Mouse (Mus musculus): Measurements from ENCODE around the gene Rnf185.

Gene Rnf185

GRCm38 (mm10) chr11:3443091-3443490, 9.1 kb downstream of the Rnf185 start:
- DNase-seq (ENCODE audit: low spot score): no peak

DNA sequence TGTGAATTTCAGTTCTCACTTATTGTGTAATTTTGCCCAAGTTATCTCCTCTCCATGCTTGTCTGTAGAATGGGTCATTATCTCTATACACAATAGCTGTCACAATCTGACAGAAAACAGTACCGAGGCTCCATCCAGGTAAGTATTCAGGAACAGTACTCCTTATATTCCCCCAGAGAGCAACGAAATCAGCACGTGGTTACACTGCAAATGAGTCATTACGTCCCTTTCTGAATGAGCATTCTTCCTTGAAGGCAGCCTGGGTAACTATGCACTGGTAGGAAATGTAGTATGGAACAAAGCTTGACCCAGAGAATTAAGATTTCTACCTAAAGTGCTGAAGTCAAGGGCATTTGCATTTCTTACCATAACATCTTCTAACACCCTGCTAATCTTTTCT, 9.5 kb downstream of the Rnf185 start:
- no peak for DNase-seq (ENCODE audit: low spot score)

DNA sequence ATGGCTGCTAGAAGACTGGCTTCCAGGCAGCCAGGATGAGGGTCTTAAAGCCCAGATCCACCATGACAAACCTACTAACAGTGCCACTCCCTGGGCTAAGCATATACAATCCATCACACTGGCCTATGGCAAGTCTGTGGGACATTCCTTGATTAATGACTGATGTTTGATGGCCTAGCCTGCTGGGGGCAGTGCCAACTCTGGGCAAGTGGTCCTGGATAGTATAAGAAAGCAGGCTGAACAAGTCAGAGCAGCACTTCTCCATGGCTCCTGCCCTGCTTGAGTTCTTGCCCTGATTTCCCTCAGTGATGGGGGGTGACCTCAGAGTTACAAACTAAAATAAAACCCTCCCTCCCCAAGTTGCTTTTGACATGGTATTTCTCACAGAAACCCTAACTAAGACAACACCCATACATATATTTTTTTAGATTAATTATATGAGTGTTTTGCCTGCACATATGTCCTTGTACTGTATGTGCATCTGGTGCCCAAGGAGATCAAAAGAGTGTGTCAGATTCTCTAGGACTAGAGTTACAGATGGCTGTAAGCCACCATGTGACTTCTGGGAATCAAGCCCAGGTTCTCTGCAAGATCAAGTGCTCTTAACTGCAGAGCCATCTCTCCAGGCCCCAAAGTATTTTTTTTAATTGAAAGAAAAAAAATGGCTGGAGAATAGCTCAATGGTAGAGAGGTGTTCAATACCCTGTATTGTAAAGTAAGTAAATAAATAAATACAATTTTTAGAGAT, 10.3 kb downstream of the Rnf185 start:
- DNase-seq (ENCODE audit: low spot score): no peak

DNA sequence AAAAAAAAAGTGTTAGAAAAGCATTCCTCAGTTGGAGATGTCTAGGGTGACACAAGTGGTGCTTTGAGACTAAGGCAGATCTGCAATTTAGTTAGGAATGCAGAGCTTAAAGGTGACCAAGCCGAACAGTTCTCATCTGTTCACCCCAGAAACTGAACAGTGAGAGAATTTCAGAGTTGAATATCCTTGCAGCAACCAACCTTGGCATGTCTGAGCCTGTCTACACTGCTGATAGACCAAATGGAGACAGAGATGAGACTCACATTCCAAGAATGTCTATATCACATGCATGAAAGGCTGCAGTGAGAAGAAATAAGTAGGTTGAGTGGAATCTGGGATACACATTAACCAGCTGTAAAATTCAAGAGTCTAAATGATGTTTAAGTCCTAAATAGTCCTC, 14.5 kb downstream of the Rnf185 start:
- DNase-seq (ENCODE audit: low spot score): no peak

DNA sequence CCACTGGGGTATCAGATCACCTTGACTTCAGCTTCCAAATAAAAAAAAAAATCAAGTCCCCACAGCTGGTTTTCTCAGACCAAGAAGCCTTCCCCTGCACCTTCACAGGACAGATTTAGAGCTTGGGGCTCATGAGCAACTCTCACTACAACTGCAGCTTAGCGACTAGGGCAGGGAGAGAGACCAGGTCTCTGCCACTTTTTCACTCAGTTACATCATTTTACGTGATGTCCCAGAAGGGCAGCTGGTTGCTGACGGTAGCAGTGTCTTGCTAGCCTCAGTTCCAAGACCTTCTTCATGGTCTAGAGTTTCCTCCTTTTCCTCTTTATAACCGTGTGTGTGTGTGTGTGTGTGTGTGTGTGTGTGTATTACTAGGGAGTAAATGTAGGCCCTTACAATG, 18.4 kb downstream of the Rnf185 start:
- no peak for DNase-seq (ENCODE audit: low spot score)

GRCm38 (mm10) chr11:3431976-3432603, 20.1 kb downstream of the Rnf185 start:
- no peak for DNase-seq (ENCODE audit: low spot score)

DNA sequence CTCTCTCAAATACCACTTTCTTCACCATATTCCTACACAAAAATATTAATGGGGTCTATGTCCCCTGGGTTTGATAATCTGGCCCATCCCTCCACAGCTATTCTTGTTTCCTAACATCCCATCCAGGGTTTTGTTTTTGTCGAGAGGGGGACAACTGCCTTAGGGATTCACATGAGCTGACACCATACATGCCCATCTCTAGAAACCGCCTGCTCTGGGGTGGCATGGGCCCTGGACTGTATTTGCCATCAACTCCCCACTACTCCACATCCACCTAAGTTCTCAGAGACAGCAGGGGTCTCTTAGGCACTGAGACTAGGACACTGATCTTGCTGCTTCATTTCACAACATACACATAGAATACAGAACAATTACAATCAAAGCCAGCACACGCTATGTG, 20.6 kb downstream of the Rnf185 start:
- no peak for DNase-seq (ENCODE audit: low spot score)

DNA sequence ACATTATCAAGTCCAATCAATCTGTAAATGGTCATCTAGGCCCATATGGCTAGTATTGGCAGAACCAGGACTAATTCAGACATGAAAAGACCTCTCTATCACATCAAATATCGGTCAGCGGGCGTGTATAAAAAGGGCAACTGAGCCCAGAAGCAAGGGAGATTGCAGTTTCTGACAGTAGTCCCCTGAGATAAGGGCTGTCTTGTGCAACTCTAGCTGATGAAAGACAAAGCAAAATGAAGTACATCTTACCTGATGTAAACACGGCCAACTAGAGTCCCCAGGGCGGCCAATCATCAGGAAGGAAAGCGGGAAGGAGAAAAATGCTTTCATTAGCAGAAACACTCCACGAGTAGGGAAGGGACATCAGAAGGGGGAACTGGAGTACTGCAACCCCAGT, 23.5 kb downstream of the Rnf185 start:
- no peak for DNase-seq (ENCODE audit: low spot score)

GRCm38 (mm10) chr11:3427697-3428230, 24.4 kb downstream of the Rnf185 start:
- no peak for DNase-seq (ENCODE audit: low spot score)

GRCm38 (mm10) chr11:3422242-3422641, 29.9 kb downstream of the Rnf185 start:
- no peak for DNase-seq (ENCODE audit: low spot score)

DNA sequence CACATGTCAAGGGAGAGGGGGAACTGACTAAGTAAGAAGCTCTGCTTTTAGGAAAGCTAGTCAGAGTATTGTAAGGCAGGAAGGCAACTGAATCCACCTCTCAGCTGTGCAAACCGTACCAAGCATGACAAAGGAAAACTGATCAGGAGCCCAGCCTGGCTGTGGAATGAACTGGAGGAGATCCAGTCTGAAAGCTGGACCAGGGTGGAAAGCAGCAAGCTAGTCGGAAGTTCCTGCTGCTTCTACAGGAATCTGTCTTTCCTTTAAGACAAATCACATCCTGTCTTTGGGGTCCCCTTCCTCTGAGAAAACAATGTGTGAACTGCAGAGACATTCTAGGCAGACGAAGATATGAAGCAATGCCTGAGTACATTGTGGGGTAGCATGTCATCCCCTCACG, 33.4 kb downstream of the Rnf185 start:
- DNase-seq (ENCODE audit: low spot score): no peak

DNA sequence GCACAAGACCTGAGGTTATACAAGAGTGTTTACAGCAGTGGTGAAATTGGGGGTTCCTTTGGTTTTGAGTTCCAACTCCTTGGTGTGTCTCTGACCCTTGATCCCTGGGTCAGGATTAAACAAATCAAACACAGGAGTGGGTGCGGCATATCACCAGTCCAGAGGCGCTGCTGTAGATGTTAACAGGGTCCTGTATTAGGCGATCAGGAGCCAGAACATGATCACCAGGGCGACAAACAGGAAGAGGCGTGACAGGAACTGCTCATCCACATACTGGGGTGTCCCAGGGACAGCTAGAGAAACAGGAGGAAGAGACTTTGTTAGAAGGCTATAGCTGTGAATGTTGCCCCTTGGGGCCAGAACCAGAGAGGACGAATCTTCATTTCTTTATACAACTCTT, 34.4 kb downstream of the Rnf185 start:
- no peak for DNase-seq (ENCODE audit: low spot score)

DNA sequence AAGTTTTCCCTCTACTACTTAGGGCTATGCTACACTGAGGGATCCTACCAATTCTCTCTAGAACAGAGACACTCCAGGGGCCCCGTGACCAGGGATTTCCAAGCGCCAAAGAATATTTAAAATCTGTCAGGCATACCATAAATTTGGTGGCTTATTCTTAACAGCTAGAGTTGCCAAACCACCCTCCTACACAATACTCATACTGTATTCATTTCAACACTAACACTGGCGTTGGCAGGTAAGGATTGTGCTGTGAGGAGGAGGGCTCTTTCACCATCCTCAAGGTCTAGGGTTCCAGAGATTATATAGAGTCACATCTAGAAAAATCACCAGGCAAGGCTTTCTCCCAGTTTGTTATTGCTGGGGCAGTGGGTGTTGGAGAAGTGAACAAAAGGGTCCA, 35.8 kb downstream of the Rnf185 start:
- no peak for DNase-seq (ENCODE audit: low spot score)

DNA sequence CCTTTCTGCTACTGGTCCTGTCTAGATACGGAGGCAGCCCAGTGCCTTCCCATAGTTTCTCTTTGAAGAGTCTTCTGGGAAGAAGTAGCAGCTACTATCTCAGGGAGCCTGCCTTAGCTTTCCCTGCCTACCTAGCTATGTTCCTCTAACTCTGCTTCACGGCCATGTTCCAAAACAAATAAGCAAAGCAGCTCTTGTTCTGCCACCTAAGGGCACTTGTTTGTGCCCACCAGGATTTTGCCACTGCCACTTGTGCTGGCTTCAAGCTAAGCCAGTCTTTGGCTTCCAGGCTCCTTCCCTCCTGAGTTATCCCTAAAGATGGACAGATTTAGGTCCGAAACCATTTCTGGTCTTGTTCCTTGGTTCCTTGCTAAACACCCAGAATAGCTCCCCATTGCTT, 40.1 kb downstream of the Rnf185 start:
- DNase-seq (ENCODE audit: low spot score): no peak

DNA sequence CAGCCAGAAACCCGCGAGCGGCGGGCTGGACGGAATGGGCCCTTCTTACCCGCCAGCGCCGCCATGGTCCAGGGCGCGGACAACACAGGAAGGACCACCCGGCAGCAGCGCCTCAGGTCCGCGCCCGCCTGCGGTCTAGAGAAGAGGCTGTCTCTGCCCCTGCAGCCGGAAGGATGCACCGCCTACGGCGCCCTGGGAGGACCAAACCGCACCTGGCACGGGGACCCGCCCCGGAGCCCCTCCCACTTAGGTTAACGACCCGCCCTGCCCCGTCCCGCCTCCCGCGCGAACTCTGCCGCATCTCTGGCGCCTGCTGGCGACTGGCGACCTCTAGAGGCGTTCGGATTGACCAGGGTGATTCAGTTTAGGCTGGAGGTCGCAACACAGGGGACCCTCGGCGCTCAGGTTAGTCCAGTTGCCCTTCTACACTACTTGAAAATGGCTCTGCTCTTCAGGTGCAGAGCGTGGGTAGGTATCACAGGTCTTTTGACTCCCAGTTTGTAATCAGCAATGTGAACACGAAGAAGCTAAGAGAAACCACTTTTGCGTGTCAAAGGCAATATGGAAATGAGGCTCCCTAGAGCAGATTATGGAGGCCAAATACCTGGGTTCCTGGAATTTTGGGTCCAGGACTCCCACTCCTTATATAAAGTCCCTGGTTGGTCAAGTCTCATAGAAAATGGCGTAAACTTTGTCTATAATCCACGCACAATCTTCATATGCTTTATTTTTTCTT, 43.0 kb downstream of the Rnf185 start, which contains the start of gene Limk2:
Gene Limk2 (minus strand): TSS at position 193 of the 736 bp plus-strand sequence.
- peak; percentile 94 for DNase-seq (ENCODE audit: low spot score)

DNA sequence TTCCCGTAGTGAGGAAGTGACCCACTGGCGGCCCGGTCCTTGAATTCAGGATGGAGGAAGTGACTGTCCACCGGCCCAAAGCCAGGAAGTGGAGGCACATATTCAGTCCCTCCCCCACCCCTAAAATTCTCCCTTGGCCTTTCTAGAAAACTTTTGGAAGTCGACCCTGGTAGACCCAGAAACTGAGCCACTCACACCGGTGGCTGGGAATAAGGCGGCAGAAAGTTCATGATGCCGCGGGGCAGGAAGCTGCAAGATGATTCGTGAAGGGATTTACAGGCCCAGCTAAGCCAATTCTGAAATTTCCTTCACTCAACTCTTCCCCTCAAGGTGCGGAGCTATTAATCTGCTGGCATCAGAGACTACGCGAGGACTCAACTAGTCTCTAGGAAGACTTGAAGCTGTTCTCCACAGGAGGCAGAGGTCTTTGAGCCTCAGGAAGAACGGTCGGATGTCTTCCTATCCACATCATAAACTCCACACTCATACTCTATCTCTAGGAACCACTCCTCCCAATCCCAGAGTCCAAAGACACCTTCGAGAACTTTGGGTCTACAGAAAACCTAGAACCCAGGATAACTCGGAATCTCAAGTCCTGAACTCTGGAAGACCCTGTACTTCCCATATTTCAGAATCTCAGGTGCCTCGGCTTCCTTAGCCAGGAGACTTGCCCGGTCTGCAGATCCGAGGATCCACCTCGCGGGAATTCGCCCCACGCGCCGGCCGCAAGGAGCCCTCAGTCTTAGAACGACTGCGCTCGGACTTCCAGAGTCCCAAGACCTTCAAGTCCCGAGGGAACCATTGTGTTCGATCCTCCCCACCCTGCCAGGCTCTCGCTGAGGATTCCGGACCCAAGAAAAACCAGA, 43.8 kb downstream of the Rnf185 start:
- DNase-seq (ENCODE audit: low spot score): peak; percentile 2

DNA sequence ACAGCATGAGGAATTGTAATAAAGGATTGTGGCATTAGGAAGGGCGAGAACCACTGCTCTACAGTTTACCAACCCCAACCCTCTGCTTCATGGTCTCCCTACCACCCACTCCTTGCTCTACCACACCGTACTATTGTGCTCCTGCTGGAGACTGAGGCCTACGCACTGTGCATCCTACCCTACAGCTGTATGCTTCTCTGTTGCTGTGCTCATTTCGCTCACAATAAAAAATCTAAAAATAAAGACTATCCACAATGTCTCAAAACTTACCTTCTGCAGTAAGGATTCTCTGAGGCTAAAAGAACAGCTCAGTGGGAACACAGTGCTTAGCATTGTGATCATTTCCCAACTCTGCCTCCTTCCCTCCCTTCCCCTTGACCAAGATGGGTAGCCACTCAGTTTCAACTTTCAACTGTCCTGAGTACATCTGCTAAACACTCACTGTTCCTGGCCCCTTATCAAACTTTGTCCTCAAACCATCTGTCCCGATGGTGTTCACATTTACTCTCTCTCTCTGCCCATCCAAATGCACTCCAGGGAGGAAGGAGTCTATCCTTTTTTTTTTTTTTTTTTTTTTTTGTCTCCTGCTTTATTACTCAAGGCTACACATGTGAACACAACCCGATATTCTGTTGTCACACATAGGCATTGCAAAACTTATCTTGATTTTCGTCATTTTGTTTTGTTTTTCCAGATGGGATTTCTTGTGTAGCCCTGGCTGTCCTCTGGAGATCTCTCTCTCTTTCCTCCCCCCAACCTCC, 47.7 kb downstream of the Rnf185 start:
- no peak for DNase-seq (ENCODE audit: low spot score)

GRCm38 (mm10) chr11:3403024-3403423, 49.1 kb downstream of the Rnf185 start:
- no peak for DNase-seq (ENCODE audit: low spot score)

- no peak for DNase-seq (ENCODE audit: low spot score)
Measured at GRCm38 (mm10) chr11:3398318-3398717, 53.8 kb downstream of the Rnf185 start.

DNA sequence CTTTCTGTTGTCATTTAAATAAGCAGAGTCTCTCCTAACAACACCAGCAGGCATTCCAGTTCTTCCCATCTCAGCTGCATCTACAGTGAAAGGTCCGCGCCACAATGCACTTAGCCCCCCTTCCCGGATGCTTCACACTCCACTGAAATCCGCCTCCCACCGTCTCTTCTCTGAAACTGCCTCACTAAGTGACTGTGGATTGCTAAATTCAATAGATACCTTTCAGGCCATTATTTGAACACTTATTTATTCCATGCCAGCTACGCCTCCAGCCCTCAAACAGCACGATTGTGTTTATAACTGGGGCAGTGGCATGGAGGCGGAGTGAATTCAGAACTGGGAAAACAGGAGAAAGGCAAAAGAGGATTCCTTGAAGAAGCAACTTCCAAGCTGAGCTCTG, 55.6 kb downstream of the Rnf185 start:
- no peak for DNase-seq (ENCODE audit: low spot score)

DNA sequence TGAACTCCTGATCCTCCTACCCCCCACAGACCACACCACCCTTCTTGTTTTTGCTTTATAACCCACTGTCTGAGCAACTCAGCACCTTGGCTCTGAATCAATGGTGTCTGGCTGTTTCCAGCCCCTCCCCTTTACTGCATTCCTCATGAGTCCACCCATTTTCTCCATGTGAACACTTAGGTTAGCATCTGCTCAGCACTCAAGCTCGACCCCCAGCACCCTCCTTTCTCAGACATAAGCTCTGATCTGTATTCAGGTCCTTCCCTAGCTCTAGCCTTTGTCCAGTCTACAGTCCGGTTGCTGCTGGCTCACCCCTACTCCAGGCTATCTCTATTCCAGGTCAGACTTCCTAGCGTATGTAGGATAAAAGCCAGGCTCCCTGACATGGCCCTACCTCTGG, 56.1 kb downstream of the Rnf185 start:
- DNase-seq (ENCODE audit: low spot score): no peak

Data from retina, embryonic 14.5 days (tissue).